In the genomic region with DNA sequence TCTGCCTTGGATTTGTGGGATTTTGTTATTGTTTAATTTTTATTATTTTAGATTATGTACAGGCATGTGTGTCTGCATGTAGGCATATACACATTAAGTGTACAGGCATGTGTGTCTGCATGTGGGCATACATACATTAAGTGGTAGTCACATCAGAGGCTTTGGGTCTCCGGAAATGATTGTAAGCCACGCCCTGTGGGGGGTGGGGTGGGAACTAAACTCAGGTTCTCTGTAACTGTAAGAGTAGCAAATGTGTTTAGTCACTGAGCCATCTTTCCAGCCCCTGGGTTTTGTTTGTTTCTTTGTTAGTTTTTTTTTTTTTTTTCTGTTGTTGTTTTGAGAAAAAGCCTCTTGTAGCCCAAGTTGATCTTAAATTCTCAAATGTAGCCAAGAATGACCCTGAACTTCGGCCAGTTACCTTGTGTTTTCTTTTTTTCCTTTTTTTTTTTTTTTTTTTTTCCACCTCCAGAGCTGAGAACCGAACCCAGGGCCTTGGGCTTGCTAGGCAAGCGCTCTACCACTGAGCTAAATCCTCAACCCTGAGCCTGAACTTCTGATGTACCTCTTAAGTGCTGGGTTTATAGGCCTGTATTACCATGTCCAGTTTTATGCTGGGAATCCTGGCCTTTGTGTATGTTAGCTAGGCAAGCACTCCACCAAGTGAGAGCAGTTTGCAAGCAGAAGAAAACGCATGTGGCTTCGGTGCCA, we compare ENCODE assay signal across 17 mouse cellular contexts. TPM values are rescaled to one million over a fixed set of nuclear protein-coding genes. Genes with fewer than 3 reads are reported as not detected.
DNase-seq lines count a peak whose midpoint lies in the region; TF ChIP-seq lines count a peak whose summit lies in the region.
"Had no signal": no experiment of that assay in that cellular context is flagged by ENCODE, and none has a peak within 500 bp of the region (broad histone marks: within the 10 kb centered on the region; RNA-seq: fewer than 3 reads in every experiment).

No protein-coding gene starts in this region.

- WGBS in bone marrow, adult 2 months, result 48% methylated on average over 7 of the region's 7 CpGs

- in situ Hi-C loops in ES-E14 (cut with MboI; ENCODE audit: low sequenced_read_pairs in 2 of 2, unreplicated experiment in 2 of 2), result no loop called here

- no peaks in the 10 kb centered on the region for H3K9me3 ChIP-seq in ES-E14 (ENCODE audit: control insufficient read depth, insufficient read depth, low read depth, low read length)
- no peaks in the 10 kb centered on the region for H3K9me3 ChIP-seq in megakaryocyte, embryonic 14.5 days
- H3K9me3 ChIP-seq: embryonic facial prominence, embryonic 13.5 days; hindbrain, embryonic 13.5 days; kidney, embryonic 15.5 days; midbrain, embryonic 13.5 days had no signal

- H3K27me3 ChIP-seq in megakaryocyte, embryonic 14.5 days (replicated peaks), result no peaks in the 10 kb centered on the region
- H3K27me3 ChIP-seq: embryonic facial prominence, embryonic 13.5 days; hindbrain, embryonic 13.5 days; kidney, embryonic 15.5 days; midbrain, embryonic 13.5 days had no signal

- H3K27ac ChIP-seq in ES-E14 (ENCODE audit: insufficient read depth, low read depth, low read length, poor library complexity, severe bottlenecking), result no peak overlapping the region
- peak overlapping the region; percentile 61 for H3K27ac ChIP-seq in bone marrow, adult 2 months (ENCODE audit: control insufficient read depth, insufficient read depth, low read depth, low read length, poor library complexity)
- H3K27ac ChIP-seq: embryonic facial prominence, embryonic 13.5 days; hindbrain, embryonic 13.5 days; kidney, embryonic 15.5 days; midbrain, embryonic 13.5 days had no signal

- no peak overlapping the region for H3K9ac ChIP-seq in ES-E14 (ENCODE audit: insufficient read depth, low read depth, low read length, poor library complexity, severe bottlenecking)
- H3K9ac ChIP-seq: embryonic facial prominence, embryonic 13.5 days; hindbrain, embryonic 13.5 days; kidney, embryonic 15.5 days; midbrain, embryonic 13.5 days had no signal

- H3K36me3 ChIP-seq in ES-E14 (ENCODE audit: control insufficient read depth, insufficient read depth, low read length, poor library complexity, severe bottlenecking), result no peaks in the 10 kb centered on the region
- no peaks in the 10 kb centered on the region for H3K36me3 ChIP-seq in megakaryocyte, embryonic 14.5 days (replicated peaks; ENCODE audit: low read length)
- H3K36me3 ChIP-seq: embryonic facial prominence, embryonic 13.5 days; hindbrain, embryonic 13.5 days; kidney, embryonic 15.5 days; midbrain, embryonic 13.5 days had no signal

- TF ChIP-seq POLR2A in bone marrow, adult 2 months (IDR thresholded peaks at IDR 0.05; ENCODE audit: borderline replicate concordance, control insufficient read depth, low read depth, low read length), result no peak

- H3K4me1 ChIP-seq in ES-E14 (ENCODE audit: control insufficient read depth in 2 of 2, insufficient read depth in 2 of 2, low read length in 2 of 2, poor library complexity in 1 of 2), result peaks cover 2 to 6% of the 10 kb centered on the region in 2 experiments; a peak in 3 of 4 replicates
- no peaks in the 10 kb centered on the region; the same call in 1 of the 2 replicates for H3K4me1 ChIP-seq in bone marrow, adult 2 months (ENCODE audit: control insufficient read depth, insufficient read depth, low read length)
- H3K4me1 ChIP-seq in megakaryocyte, embryonic 14.5 days, result peaks cover 55% of the 10 kb centered on the region
- H3K4me1 ChIP-seq: hindbrain, embryonic 13.5 days; kidney, embryonic 15.5 days; midbrain, embryonic 13.5 days had no signal

- no peak for TF ChIP-seq CTCF in bone marrow, adult 2 months (IDR thresholded peaks at IDR 0.05; ENCODE audit: control insufficient read depth, insufficient read depth, low read length)

- no peak overlapping the region for H3K4me3 ChIP-seq in ES-E14 (ENCODE audit: insufficient read depth in 1 of 2, low read depth in 1 of 2, low read length in 2 of 2, poor library complexity in 1 of 2, severe bottlenecking in 1 of 2)
- H3K4me3 ChIP-seq in bone marrow, adult 2 months (replicated peaks; ENCODE audit: control insufficient read depth, low read depth, low read length), result no peak overlapping the region
- H3K4me3 ChIP-seq in megakaryocyte, embryonic 14.5 days (replicated peaks), result peak overlapping the region; percentile 64
- H3K4me3 ChIP-seq: embryonic facial prominence, embryonic 13.5 days; hindbrain, embryonic 13.5 days; kidney, embryonic 15.5 days; midbrain, embryonic 13.5 days had no signal

- DNase-seq in CD4-positive, CD25-positive, alpha-beta regulatory T cell, adult 2 months (ENCODE audit: low read depth, low spot score), result peak; percentile 64
- no peak for DNase-seq in ES-E14 (ENCODE audit: low read depth, low spot score)
- no peak for DNase-seq in cerebellum, adult 8-10 months
- DNase-seq in heart, postnatal 4 days, result no peak
- no peak for DNase-seq in c-Kit-positive CD71-positive TER-119-positive erythroid progenitor cells, embryonic 14.5 days (ENCODE audit: low spot score)
- no peak for DNase-seq in frontal cortex, postnatal 36 days (ENCODE audit: low spot score in 2 of 2)
- DNase-seq: adrenal gland, adult 8-10 months; cerebellum, adult 18-20 months; gastrocnemius, postnatal 14 days; lung, adult 18-20 months; spleen, adult 18-20 months had no signal

TF ChIP-seq in ES-E14, 5 proteins besides CTCF, POLR2A, EP300 and RAD21:
- TF ChIP-seq ZC3H11A (IDR thresholded peaks at IDR 0.05; ENCODE audit: borderline replicate concordance, low read depth, low read length) (no peak), ZNF384 (IDR thresholded peaks at IDR 0.05; ENCODE audit: low read depth, low read length) (peak; percentile 58)
TF ChIP-seq in ES-E14: peak in this region for 1.

RNA-seq across cellular contexts. Expression of a gene that starts 34.8 kb away (rescaled TPM):
- total RNA-seq in ES-E14 (2012; rRNA removed), result 0.90 and 2.5 TPM in 2 replicates
- 13.2 and 28.8 TPM in 2 replicates for polyA plus RNA-seq in bone marrow, adult 2 months (2011; ENCODE audit: insufficient read depth, insufficient read length, low replicate concordance, missing spikeins)
- polyA plus RNA-seq in megakaryocyte, embryonic 14.5 days (2012; ENCODE audit: insufficient read depth, low replicate concordance), result 35.2 and 81.5 TPM in 2 replicates
- total RNA-seq in heart, postnatal 4 days (2021), result 1 to 10 TPM; 2.3 to 3.4 TPM
